Mouse (Mus musculus) adrenal gland, postnatal 36 days (tissue): Measurements from ENCODE around the gene Sh3bp5. TPM values are rescaled to one million over a fixed set of nuclear protein-coding genes. Genes with fewer than 3 reads are reported as not detected.

Source experiments
- DNase-seq, 2 experiments: peaks; one replicate each; pipeline ENCODE4 v3.0.0; 2021; ENCODE audit warnings: mixed read lengths in 1 of 2
- total RNA-seq, 2 experiments: library from RNA; stranded (reverse); gene quantifications; 2 replicates each; pipeline ENCODE4 v1.2.3; 2021

Gene Sh3bp5
- total RNA-seq, 2 experiments from 2014 or later = 147 to 211 TPM

GRCm38 (mm10) chr14:31433851-31434360 lies 2.0 kb downstream of the Sh3bp5 start:
- DNase-seq = peak in 1 of 2 experiments; percentile 54

- no peak for DNase-seq
Measured at GRCm38 (mm10) chr14:31433126-31433525, 2.8 kb downstream of the Sh3bp5 start.

- peak in 1 of 2 experiments; percentile 51 for DNase-seq
Measured at GRCm38 (mm10) chr14:31432424-31432823, 3.5 kb downstream of the Sh3bp5 start.

GRCm38 (mm10) chr14:31431789-31432330 lies 4.0 kb downstream of the Sh3bp5 start:
- DNase-seq = no peak

GRCm38 (mm10) chr14:31429004-31429395 lies 6.9 kb downstream of the Sh3bp5 start:
- DNase-seq = no peak

GRCm38 (mm10) chr14:31428211-31429003 lies 7.5 kb downstream of the Sh3bp5 start:
- DNase-seq = peak; percentile 89 to 90

GRCm38 (mm10) chr14:31422961-31423791 lies 12.7 kb downstream of the Sh3bp5 start:
- DNase-seq = peak; percentile 68 to 86

- DNase-seq = no peak
Measured at GRCm38 (mm10) chr14:31422395-31422794, 13.5 kb downstream of the Sh3bp5 start.

GRCm38 (mm10) chr14:31421509-31422295 lies 14.2 kb downstream of the Sh3bp5 start:
- no peak for DNase-seq

- no peak for DNase-seq
Measured at GRCm38 (mm10) chr14:31420985-31421384, 14.9 kb downstream of the Sh3bp5 start.

GRCm38 (mm10) chr14:31420562-31420961 lies 15.3 kb downstream of the Sh3bp5 start:
- no peak for DNase-seq

- DNase-seq = no peak
Measured at GRCm38 (mm10) chr14:31420135-31420534, 15.7 kb downstream of the Sh3bp5 start.

- no peak for DNase-seq
Measured at GRCm38 (mm10) chr14:31419279-31419678, 16.6 kb downstream of the Sh3bp5 start.

GRCm38 (mm10) chr14:31416835-31417549 lies 18.9 kb downstream of the Sh3bp5 start:
- DNase-seq = no peak

- no peak for DNase-seq
Measured at GRCm38 (mm10) chr14:31416411-31416810, 19.5 kb downstream of the Sh3bp5 start.

- DNase-seq = no peak
Measured at GRCm38 (mm10) chr14:31414967-31415376, 20.9 kb downstream of the Sh3bp5 start.

GRCm38 (mm10) chr14:31414235-31414966 lies 21.5 kb downstream of the Sh3bp5 start:
- no peak for DNase-seq

- DNase-seq = no peak
Measured at GRCm38 (mm10) chr14:31413475-31414086, 22.3 kb downstream of the Sh3bp5 start.

GRCm38 (mm10) chr14:31412651-31413056 lies 23.2 kb downstream of the Sh3bp5 start:
- DNase-seq = peak in 1 of 2 experiments; percentile 63

- DNase-seq = no peak
Measured at GRCm38 (mm10) chr14:31410737-31411136, 25.1 kb downstream of the Sh3bp5 start.
